Mouse (Mus musculus): ENCODE measurements around the gene Anxa6. TPM values are rescaled to one million over a fixed set of nuclear protein-coding genes. Genes with fewer than 3 reads are reported as not detected.

The Anxa6 gene
- polyA plus RNA-seq, 1 experiment from 2014 or later, result 82.3 TPM

GRCm38 (mm10) chr11:54985086-54985485 lies 48.2 kb downstream of the Anxa6 start:
- no peak overlapping the region for H3K4me2 ChIP-seq (replicated peaks)
- H3K4me3 ChIP-seq, result no peak overlapping the region
- H3K4me1 ChIP-seq, result no peaks in the 10 kb centered on the region
- no peaks in the 10 kb centered on the region for H3K27me3 ChIP-seq
- ATAC-seq (ENCODE audit: low FRiP score, low read depth), result no peak
- H3K9ac ChIP-seq (replicated peaks), result no peak overlapping the region
- no peak overlapping the region for H3K27ac ChIP-seq (replicated peaks)
- no peaks in the 10 kb centered on the region for H3K36me3 ChIP-seq
- WGBS, result 97% methylated on average over 3 of the region's 3 CpGs
- H3K9me3 ChIP-seq, result no peaks in the 10 kb centered on the region

- no peaks in the 10 kb centered on the region for H3K36me3 ChIP-seq
- WGBS, result 54% methylated on average over 4 of the region's 4 CpGs
- no peaks in the 10 kb centered on the region for H3K4me1 ChIP-seq
- no peaks in the 10 kb centered on the region for H3K27me3 ChIP-seq
- H3K9me3 ChIP-seq, result no peaks in the 10 kb centered on the region
- ATAC-seq (ENCODE audit: low FRiP score, low read depth), result no peak
- no peak overlapping the region for H3K9ac ChIP-seq (replicated peaks)
- H3K4me2 ChIP-seq (replicated peaks), result no peak overlapping the region
- no peak overlapping the region for H3K4me3 ChIP-seq
- no peak overlapping the region for H3K27ac ChIP-seq (replicated peaks)
These were observed 48.7 kb downstream of the Anxa6 start for GRCm38 (mm10) chr11:54984581-54984980.

GRCm38 (mm10) chr11:54984085-54984484 lies 49.2 kb downstream of the Anxa6 start:
- Histone ChIP-seq H3K27ac (replicated peaks) (no peak overlapping the region), H3K27me3 (no peaks in the 10 kb centered on the region), H3K36me3 (no peaks in the 10 kb centered on the region), H3K4me2 (replicated peaks) (no peak overlapping the region), H3K9ac (replicated peaks) (no peak overlapping the region), H3K4me3 (no peak overlapping the region), H3K9me3 (no peaks in the 10 kb centered on the region), H3K4me1 (no peaks in the 10 kb centered on the region)
- ATAC-seq (ENCODE audit: low FRiP score, low read depth), result no peak
- under 1% methylated on average over 6 of the region's 6 CpGs for WGBS

- H3K9me3 ChIP-seq, result no peaks in the 10 kb centered on the region
- H3K9ac ChIP-seq (replicated peaks), result no peak overlapping the region
- ATAC-seq (ENCODE audit: low FRiP score, low read depth), result no peak
- 86% methylated on average over 6 of the region's 6 CpGs for WGBS
- H3K4me3 ChIP-seq, result no peak overlapping the region
- no peaks in the 10 kb centered on the region for H3K36me3 ChIP-seq
- H3K27me3 ChIP-seq, result no peaks in the 10 kb centered on the region
- H3K27ac ChIP-seq (replicated peaks), result no peak overlapping the region
- no peak overlapping the region for H3K4me2 ChIP-seq (replicated peaks)
- no peaks in the 10 kb centered on the region for H3K4me1 ChIP-seq
These were observed 50.7 kb downstream of the Anxa6 start for GRCm38 (mm10) chr11:54982520-54982919.

- H3K27me3 ChIP-seq, result no peaks in the 10 kb centered on the region
- WGBS, result 94% methylated on average over 4 of the region's 4 CpGs
- H3K4me1 ChIP-seq, result no peaks in the 10 kb centered on the region
- no peak overlapping the region for H3K27ac ChIP-seq (replicated peaks)
- H3K36me3 ChIP-seq, result no peaks in the 10 kb centered on the region
- H3K9me3 ChIP-seq, result no peaks in the 10 kb centered on the region
- H3K9ac ChIP-seq (replicated peaks), result no peak overlapping the region
- no peak overlapping the region for H3K4me2 ChIP-seq (replicated peaks)
- no peak for ATAC-seq (ENCODE audit: low FRiP score, low read depth)
- H3K4me3 ChIP-seq, result no peak overlapping the region
These were observed 51.6 kb downstream of the Anxa6 start for GRCm38 (mm10) chr11:54981630-54982029.

- H3K27me3 ChIP-seq, result no peaks in the 10 kb centered on the region
- H3K4me2 ChIP-seq (replicated peaks), result no peak overlapping the region
- H3K4me1 ChIP-seq, result peaks cover 9% of the 10 kb centered on the region; the same call in 1 of the 2 replicates
- 68% methylated on average over 6 of the region's 6 CpGs for WGBS
- no peaks in the 10 kb centered on the region for H3K9me3 ChIP-seq
- no peaks in the 10 kb centered on the region for H3K36me3 ChIP-seq
- no peak overlapping the region for H3K4me3 ChIP-seq
- no peak for ATAC-seq (ENCODE audit: low FRiP score, low read depth)
- H3K27ac ChIP-seq (replicated peaks), result no peak overlapping the region
- no peak overlapping the region for H3K9ac ChIP-seq (replicated peaks)
These were observed 55.8 kb downstream of the Anxa6 start for GRCm38 (mm10) chr11:54977385-54977937.

GRCm38 (mm10) chr11:54976351-54976750 lies 56.9 kb downstream of the Anxa6 start:
- H3K27me3 ChIP-seq, result no peaks in the 10 kb centered on the region
- peaks cover 9% of the 10 kb centered on the region; the same call in 1 of the 2 replicates for H3K4me1 ChIP-seq
- no peak for ATAC-seq (ENCODE audit: low FRiP score, low read depth)
- H3K36me3 ChIP-seq, result no peaks in the 10 kb centered on the region
- no peak overlapping the region for H3K4me3 ChIP-seq
- WGBS, result 100% methylated on average over 2 of the region's 2 CpGs
- no peak overlapping the region for H3K9ac ChIP-seq (replicated peaks)
- H3K4me2 ChIP-seq (replicated peaks), result no peak overlapping the region
- H3K27ac ChIP-seq (replicated peaks), result no peak overlapping the region
- no peaks in the 10 kb centered on the region for H3K9me3 ChIP-seq

- H3K9me3 ChIP-seq, result no peaks in the 10 kb centered on the region
- H3K27me3 ChIP-seq, result no peaks in the 10 kb centered on the region
- no peak overlapping the region for H3K4me3 ChIP-seq
- H3K36me3 ChIP-seq, result no peaks in the 10 kb centered on the region
- H3K4me2 ChIP-seq (replicated peaks), result no peak overlapping the region
- no peak overlapping the region for H3K27ac ChIP-seq (replicated peaks)
- ATAC-seq (ENCODE audit: low FRiP score, low read depth), result no peak
- peaks cover 9% of the 10 kb centered on the region; the same call in 1 of the 2 replicates for H3K4me1 ChIP-seq
- WGBS, result 95% methylated on average over 2 of the region's 2 CpGs
- H3K9ac ChIP-seq (replicated peaks), result no peak overlapping the region
These were observed 57.5 kb downstream of the Anxa6 start for GRCm38 (mm10) chr11:54975756-54976155.

GRCm38 (mm10) chr11:54975340-54975739 lies 57.9 kb downstream of the Anxa6 start:
- Histone ChIP-seq H3K4me1 (peaks cover 9% of the 10 kb centered on the region; the same call in 1 of the 2 replicates), H3K9me3 (no peaks in the 10 kb centered on the region), H3K36me3 (no peaks in the 10 kb centered on the region), H3K4me3 (no peak overlapping the region), H3K27ac (replicated peaks) (no peak overlapping the region), H3K9ac (replicated peaks) (no peak overlapping the region), H3K4me2 (replicated peaks) (no peak overlapping the region), H3K27me3 (no peaks in the 10 kb centered on the region)
- no peak for ATAC-seq (ENCODE audit: low FRiP score, low read depth)
- WGBS, result 86% methylated on average over 5 of the region's 5 CpGs

- WGBS, result 87% methylated on average over 4 of the region's 4 CpGs
- ATAC-seq (ENCODE audit: low FRiP score, low read depth), result no peak
- no peak overlapping the region for H3K9ac ChIP-seq (replicated peaks)
- H3K27me3 ChIP-seq, result no peaks in the 10 kb centered on the region
- no peaks in the 10 kb centered on the region for H3K9me3 ChIP-seq
- H3K4me2 ChIP-seq (replicated peaks), result no peak overlapping the region
- no peak overlapping the region for H3K27ac ChIP-seq (replicated peaks)
- no peaks in the 10 kb centered on the region for H3K36me3 ChIP-seq
- no peak overlapping the region for H3K4me3 ChIP-seq
- peaks cover 9% of the 10 kb centered on the region; the same call in 1 of the 2 replicates for H3K4me1 ChIP-seq
These were observed 58.6 kb downstream of the Anxa6 start for GRCm38 (mm10) chr11:54974639-54975038.

- Histone ChIP-seq H3K27ac (replicated peaks) (0 out of 2 replicates have a peak overlapping the region, but pooled peaks have one; percentile 39), H3K9ac (replicated peaks) (no peak overlapping the region), H3K36me3 (no peaks in the 10 kb centered on the region), H3K4me1 (peaks cover 9% of the 10 kb centered on the region; the same call in 1 of the 2 replicates), H3K27me3 (no peaks in the 10 kb centered on the region), H3K4me3 (no peak overlapping the region), H3K9me3 (no peaks in the 10 kb centered on the region), H3K4me2 (replicated peaks) (no peak overlapping the region)
- ATAC-seq (ENCODE audit: low FRiP score, low read depth), result no peak
- 66% methylated on average over 8 of the region's 8 CpGs for WGBS
These were observed 59.6 kb downstream of the Anxa6 start for GRCm38 (mm10) chr11:54973481-54974212.

- WGBS, result 66% methylated on average over 6 of the region's 6 CpGs
- ATAC-seq (ENCODE audit: low FRiP score, low read depth), result no peak
These were observed 60.5 kb downstream of the Anxa6 start for GRCm38 (mm10) chr11:54972789-54973188.

More at GRCm38 (mm10) chr11:54972789-54973188, 60.5 kb downstream of the Anxa6 start:
- H3K9me3 ChIP-seq, result no peaks in the 10 kb centered on the region
- no peak overlapping the region for H3K27ac ChIP-seq (replicated peaks)
- no peak overlapping the region for H3K4me2 ChIP-seq (replicated peaks)
- H3K36me3 ChIP-seq, result no peaks in the 10 kb centered on the region
- no peak overlapping the region for H3K4me3 ChIP-seq
- H3K9ac ChIP-seq (replicated peaks), result no peak overlapping the region
- H3K27me3 ChIP-seq, result no peaks in the 10 kb centered on the region
- H3K4me1 ChIP-seq, result peaks cover 9% of the 10 kb centered on the region; the same call in 1 of the 2 replicates

All from midbrain, embryonic 12.5 days (tissue).